Comparison of ENCODE assay signal across 8 mouse cellular contexts in genomic region chr16:85172571-85173372, GRCm38 (mm10). TPM values are rescaled to one million over a fixed set of nuclear protein-coding genes. Genes with fewer than 3 reads are reported as not detected.
A peak's percentile ranks its signal among the peaks of the same experiment; 100 is the strongest.
DNase-seq lines count a peak whose midpoint lies in the region; ATAC-seq and TF ChIP-seq lines count a peak whose summit lies in the region.

No protein-coding gene starts in this region.

- under 1% methylated on average over 68 of the region's 68 CpGs for WGBS in cerebellum, adult 2 months

- TF ChIP-seq CTCF in cerebellum, adult 2 months (IDR thresholded peaks at IDR 0.05; ENCODE audit: borderline replicate concordance, insufficient read depth, low read depth, low read length), result no peak

- no peaks in the 10 kb centered on the region for H3K27me3 ChIP-seq in cerebellum, adult 2 months (ENCODE audit: control insufficient read depth, insufficient read depth, low read length)

- peak overlapping the region; percentile 90 for H3K27ac ChIP-seq in cerebellum, adult 2 months (ENCODE audit: insufficient read depth, low read length)

- H3K4me3 ChIP-seq in cerebellum, adult 2 months (replicated peaks; ENCODE audit: insufficient read depth, low read depth, low read length), result peak overlapping the region; percentile 97

- peak; percentile 67 for DNase-seq in Muller cell, postnatal 12 days (ENCODE audit: inconsistent ontology term)
- peak; percentile 77 to 81 for DNase-seq in cerebellum, adult 2 months
- peak; percentile 57 for DNase-seq in forelimb bud, embryonic 11.5 days (ENCODE audit: low read depth, low spot score)
- DNase-seq in layer of hippocampus, postnatal 10 days (ENCODE audit: low spot score in 2 of 2), result peak; percentile 58 to 69
- peak; percentile 72 for DNase-seq in lung, postnatal 10 days
- DNase-seq in ovary, postnatal 14 days (ENCODE audit: low spot score), result peak; percentile 50
- peak; percentile 46 for DNase-seq in urinary bladder, postnatal 25 days (ENCODE audit: low spot score)

- peak; percentile 40 to 51 for ATAC-seq in hematopoietic stem cell, adult 5-6 weeks (replicated peaks in 1 of 2; ENCODE audit: insufficient read depth in 1 of 2, low FRiP score in 2 of 2, low TSS enrichment in 1 of 2, low read depth in 1 of 2, poor library complexity in 2 of 2, severe bottlenecking in 2 of 2)

- no peak for TF ChIP-seq POLR2A in cerebellum, adult 2 months (IDR thresholded peaks at IDR 0.05; ENCODE audit: borderline replicate concordance, insufficient read depth, low read length)

- H3K4me1 ChIP-seq in cerebellum, adult 2 months (ENCODE audit: control insufficient read depth, insufficient read depth, low read length), result peaks cover 14% of the 10 kb centered on the region

RNA-seq across cellular contexts. Expression of gene App, which starts 0.8 kb away (rescaled TPM):
- polyA plus RNA-seq in cerebellum, adult 2 months (2012; rRNA removed), result 1,076 and 1,150 TPM in 2 replicates
- total RNA-seq in hematopoietic stem cell, adult 5-6 weeks (2017), result 34.1 and 53.7 TPM in 2 replicates
- total RNA-seq in layer of hippocampus, postnatal 10 days (2021), result 1,000 to 10,000 TPM; 1,081 to 1,149 TPM

Comparison
In these comparisons a context has a peak if more than half of its experiments do, and no peak if none do; other contexts are left out.
1. Peak in every context shown above with its lines: DNase-seq, ATAC-seq, H3K4me3 ChIP-seq and H3K27ac ChIP-seq.
2. RNA of gene App, which starts 0.8 kb away (total RNA-seq): 1,081 to 1,149 TPM in layer of hippocampus, postnatal 10 days; 34.1 to 53.7 TPM in hematopoietic stem cell, adult 5-6 weeks; every median in the first group is over 10 times any median in the second.